Mouse (Mus musculus) Muller cell, postnatal 12 days (primary cell): Measurements from ENCODE around the gene Ufc1.
"Not testable (repeated sequence)": the region's sequence is repeated elsewhere in the genome, so short reads cannot be mapped to it uniquely, and the experiment has no call there.

ENCODE experiments used
- DNase-seq: peaks from one replicate; pipeline ENCODE4 v3.0.0-alpha.2; 2015; ENCODE audit errors: inconsistent ontology term

Gene Ufc1

GRCm38 (mm10) chr1:171248386-171249226 is 46.2 kb downstream of the Ufc1 start:
- DNase-seq, result peak; percentile 77

GRCm38 (mm10) chr1:171247916-171248315 is 46.9 kb downstream of the Ufc1 start:
- DNase-seq, result no peak

GRCm38 (mm10) chr1:171247453-171247841 is 47.4 kb downstream of the Ufc1 start:
- DNase-seq, result no peak

GRCm38 (mm10) chr1:171246709-171247452 is 47.9 kb downstream of the Ufc1 start:
- peak; percentile 98 for DNase-seq

- no peak for DNase-seq
These were observed 49.5 kb downstream of the Ufc1 start for GRCm38 (mm10) chr1:171245353-171245752.

GRCm38 (mm10) chr1:171241952-171242351 is 52.9 kb downstream of the Ufc1 start:
- not testable (repeated sequence) for DNase-seq

GRCm38 (mm10) chr1:171240911-171241310 is 53.9 kb downstream of the Ufc1 start:
- no peak for DNase-seq

GRCm38 (mm10) chr1:171239992-171240744 is 54.7 kb downstream of the Ufc1 start:
- no peak for DNase-seq
